Mouse (Mus musculus) heart, postnatal 10 days (tissue): ENCODE measurements around the gene Bid. TPM values are rescaled to one million over a fixed set of nuclear protein-coding genes. Genes with fewer than 3 reads are reported as not detected.
"Not testable (repeated sequence)": the region's sequence is repeated elsewhere in the genome, so short reads cannot be mapped to it uniquely, and the experiment has no call there.

Experiments
- DNase-seq, 2 experiments: peaks; one replicate each; pipeline ENCODE4 v3.0.0; 2021
- intact Hi-C: fragments of 180-260 bp; cut with DNase I; formaldehyde crosslinking; loops from one replicate; pipeline ENCODE4 v1.15.1; 2025
- total RNA-seq, 2 experiments: library from RNA; stranded (reverse); gene quantifications; 2 replicates each; pipeline ENCODE4 v1.2.3; 2021

Bid gene
- total RNA-seq, 2 experiments from 2014 or later: 2.4 TPM

- DNase-seq, intact Hi-C loops: not testable (repeated sequence)
Observed at GRCm38 (mm10) chr6:120907876-120908597, 8.6 kb downstream of the Bid start.

GRCm38 (mm10) chr6:120906521-120906920 lies 10.1 kb downstream of the Bid start:
- DNase-seq: no peak
- intact Hi-C loops: no loop called here

GRCm38 (mm10) chr6:120905111-120905510 lies 11.5 kb downstream of the Bid start:
- DNase-seq: no peak

GRCm38 (mm10) chr6:120903961-120904360 lies 12.7 kb downstream of the Bid start:
- no peak for DNase-seq
- intact Hi-C loops: loop anchor here (5.0 kb wide), 1 partner anchor 228 kb away; the partner anchor contains the start of gene Mical3

More at GRCm38 (mm10) chr6:120905111-120905510, 11.5 kb downstream of the Bid start:
- intact Hi-C loops: no loop called here

- intact Hi-C loops: loop anchor here (5.0 kb wide), 1 partner anchor 229 kb away; the partner anchor contains the start of gene Mical3
- peak; percentile 41 to 62 for DNase-seq
Observed at GRCm38 (mm10) chr6:120903450-120903912, 13.2 kb downstream of the Bid start.

GRCm38 (mm10) chr6:120901776-120902645 lies 14.6 kb downstream of the Bid start:
- no peak for DNase-seq
- intact Hi-C loops: loop anchor here (5.0 kb wide), 1 partner anchor 230 kb away; the partner anchor contains the start of gene Mical3

GRCm38 (mm10) chr6:120898188-120898833 lies 18.3 kb downstream of the Bid start:
- intact Hi-C loops: loop anchor here (2.0 kb wide), 2 partner anchors 58 to 280 kb away; no protein-coding TSS in a partner anchor
- DNase-seq: peak; percentile 40 to 64

GRCm38 (mm10) chr6:120894524-120894923 lies 22.1 kb downstream of the Bid start:
- DNase-seq: no peak
- intact Hi-C loops: no loop called here

GRCm38 (mm10) chr6:120894089-120894488 lies 22.6 kb downstream of the Bid start:
- DNase-seq: no peak
- intact Hi-C loops: no loop called here

GRCm38 (mm10) chr6:120886696-120887095 lies 30.0 kb downstream of the Bid start:
- DNase-seq: no peak
- intact Hi-C loops: no loop called here

GRCm38 (mm10) chr6:120884436-120884835 lies 32.2 kb downstream of the Bid start:
- intact Hi-C loops: no loop called here
- no peak for DNase-seq

- intact Hi-C loops: no loop called here
- DNase-seq: peak in 1 of 2 experiments; percentile 54
Observed at GRCm38 (mm10) chr6:120879046-120879445, 37.6 kb downstream of the Bid start.

GRCm38 (mm10) chr6:120873874-120874273 lies 42.8 kb downstream of the Bid start:
- intact Hi-C loops: no loop called here
- no peak for DNase-seq

GRCm38 (mm10) chr6:120871286-120871685 lies 45.4 kb downstream of the Bid start:
- DNase-seq: no peak
- intact Hi-C loops: no loop called here

GRCm38 (mm10) chr6:120868824-120869223 lies 47.8 kb downstream of the Bid start:
- DNase-seq: no peak
- intact Hi-C loops: no loop called here

- DNase-seq: no peak
- intact Hi-C loops: no loop called here
Observed at GRCm38 (mm10) chr6:120866051-120866814, 50.4 kb downstream of the Bid start.

GRCm38 (mm10) chr6:120860079-120860478 lies 56.6 kb downstream of the Bid start:
- intact Hi-C loops: no loop called here
- no peak for DNase-seq

GRCm38 (mm10) chr6:120858217-120858711 lies 58.4 kb downstream of the Bid start:
- intact Hi-C loops: no loop called here

GRCm38 (mm10) chr6:120854413-120854812 lies 62.2 kb downstream of the Bid start:
- intact Hi-C loops: no loop called here

More at GRCm38 (mm10) chr6:120858217-120858711, 58.4 kb downstream of the Bid start:
- no peak for DNase-seq

GRCm38 (mm10) chr6:120850720-120851119 lies 65.9 kb downstream of the Bid start:
- DNase-seq, intact Hi-C loops: not testable (repeated sequence)

More at GRCm38 (mm10) chr6:120854413-120854812, 62.2 kb downstream of the Bid start:
- peak; percentile 58 to 62 for DNase-seq
